21 mouse cellular contexts compared by ENCODE assay signal in the genomic region with DNA sequence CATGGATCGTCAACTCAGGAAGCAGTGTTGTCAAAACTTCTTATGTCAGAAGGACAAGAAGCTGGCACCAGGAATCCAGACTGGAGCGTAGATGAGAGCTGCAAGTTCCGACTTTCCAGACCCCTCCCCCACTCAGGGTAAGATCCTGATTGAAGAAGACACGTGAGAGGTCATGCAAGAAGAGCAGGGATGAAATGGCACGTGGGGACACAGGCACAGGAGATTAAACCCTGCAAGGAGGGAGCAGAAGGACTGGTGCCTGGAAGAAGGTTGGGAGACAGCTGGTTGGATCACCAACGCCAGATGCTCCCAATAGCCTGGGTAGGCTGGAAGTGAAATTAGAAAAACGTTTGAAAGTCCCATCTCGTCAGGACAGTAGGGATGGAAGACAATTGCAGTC.
DNase-seq lines count a peak whose midpoint lies in the region; TF ChIP-seq lines count a peak whose summit lies in the region.
"Had no signal": no experiment of that assay in that cellular context is flagged by ENCODE, and none has a peak within 500 bp of the region (broad histone marks: within the 10 kb centered on the region; RNA-seq: fewer than 3 reads in every experiment).

No protein-coding gene starts in this region.

- TF ChIP-seq POLR2A in cerebellum, adult 2 months (IDR thresholded peaks at IDR 0.05; ENCODE audit: borderline replicate concordance, insufficient read depth, low read length): no peak
- TF ChIP-seq POLR2A in brain, embryonic 14.5 days (IDR thresholded peaks at IDR 0.05; ENCODE audit: borderline replicate concordance, extremely low read depth, insufficient read depth, insufficient read length, poor library complexity, severe bottlenecking): no peak

- WGBS in cerebellum, adult 2 months: 15% methylated on average over 8 of the region's 8 CpGs

- DNase-seq in cerebellum, postnatal 14 days: peak; percentile 39 to 75
- DNase-seq in cerebellum, adult 2 months: no peak
- peak; percentile 84 for DNase-seq in left cerebral cortex, postnatal 4 days
- DNase-seq in left cerebral cortex, adult 2 months (ENCODE audit: extremely low spot score in 1 of 2, low spot score in 2 of 2): no peak
- peak; percentile 13 for DNase-seq in brain, embryonic 14.5 days (ENCODE audit: low read depth)
- peak; percentile 55 for DNase-seq in retina, postnatal 7 days (ENCODE audit: low read depth, low spot score)
- DNase-seq in gastrocnemius, postnatal 36 days: no peak
- DNase-seq: adrenal gland, adult 2 months; adrenal gland, postnatal 25 days; cerebellum, adult 11 months; cerebellum, adult 9-11 months; embryo, embryonic 11 days; gastrocnemius, postnatal 10 days; heart, adult 2 months; heart, postnatal 14 days had no signal

- H3K4me1 ChIP-seq in cerebellum, adult 2 months (ENCODE audit: control insufficient read depth, insufficient read depth, low read length): no peaks in the 10 kb centered on the region

- no peaks in the 10 kb centered on the region for H3K27me3 ChIP-seq in cerebellum, adult 2 months (ENCODE audit: control insufficient read depth, insufficient read depth, low read length)
- H3K27me3 ChIP-seq: embryonic facial prominence, embryonic 15.5 days; hindbrain, embryonic 15.5 days; intestine, embryonic 15.5 days had no signal

- no peak for TF ChIP-seq CTCF in cerebellum, adult 2 months (IDR thresholded peaks at IDR 0.05; ENCODE audit: borderline replicate concordance, insufficient read depth, low read depth, low read length)
- no peak for TF ChIP-seq CTCF in left cerebral cortex, adult 2 months (IDR thresholded peaks at IDR 0.05)
- TF ChIP-seq CTCF in brain, embryonic 14.5 days (IDR thresholded peaks at IDR 0.05; ENCODE audit: borderline replicate concordance, extremely low read depth, insufficient read depth, insufficient read length): no peak

- intact Hi-C loops in left cerebral cortex, postnatal 4 days (cut with DNase I): no loop called here
- intact Hi-C loops in left cerebral cortex, adult 2 months (cut with DNase I): no loop called here
- intact Hi-C loops in gastrocnemius, postnatal 36 days (cut with DNase I): no loop called here

- H3K27ac ChIP-seq in cerebellum, adult 2 months (ENCODE audit: insufficient read depth, low read length): no peak overlapping the region
- H3K27ac ChIP-seq in left cerebral cortex, adult 2 months: no peak overlapping the region
- H3K27ac ChIP-seq: embryonic facial prominence, embryonic 15.5 days; forebrain, embryonic 10.5 days; heart, adult 2 months; heart, embryonic 15.5 days; hindbrain, embryonic 15.5 days; intestine, embryonic 15.5 days had no signal

- no peak overlapping the region for H3K4me3 ChIP-seq in cerebellum, adult 2 months (replicated peaks; ENCODE audit: insufficient read depth, low read depth, low read length)
- H3K4me3 ChIP-seq in left cerebral cortex, adult 2 months: no peak overlapping the region
- H3K4me3 ChIP-seq: embryonic facial prominence, embryonic 15.5 days; erythroblast, embryonic 14.5 days; forebrain, embryonic 10.5 days; heart, adult 2 months; heart, embryonic 15.5 days; hindbrain, embryonic 15.5 days; intestine, embryonic 15.5 days had no signal

Comparison
In these comparisons a context has a peak if more than half of its experiments do, and no peak if none do; other contexts are left out.
1. DNase-seq: peak in cerebellum, postnatal 14 days (2 of 2), left cerebral cortex, postnatal 4 days (single experiment), brain, embryonic 14.5 days (single experiment) and retina, postnatal 7 days (single experiment); none in cerebellum, adult 2 months (0 of 2), left cerebral cortex, adult 2 months (0 of 2) and gastrocnemius, postnatal 36 days (0 of 2).